Mouse (Mus musculus): ENCODE results near the gene Ces1c. TPM values are rescaled to one million over a fixed set of nuclear protein-coding genes. Genes with fewer than 3 reads are reported as not detected.

The Ces1c gene
- not detected in 2 replicates for polyA plus RNA-seq (2016; fragmentation: Nextera tagmentation; extraction: Ambion mirVana)

GRCm38 (mm10) chr8:93131233-93131980 is at the start of gene Ces1c:
Gene Ces1c, minus strand, starts transcription at chr8:93131283.
- no peaks in the 10 kb centered on the region for H3K27me3 ChIP-seq
- H3K27ac ChIP-seq: no peak within 1 kb of the TSS
- H3K4me1 ChIP-seq: no peaks in the 10 kb centered on the region
- H3K9me3 ChIP-seq: no peaks in the 10 kb centered on the region
- no peak for ATAC-seq (ENCODE audit: low FRiP score)
- no peak within 1 kb of the TSS for H3K4me2 ChIP-seq
- no peaks in the 10 kb centered on the region for H3K36me3 ChIP-seq (replicated peaks)
- no peak within 1 kb of the TSS for H3K4me3 ChIP-seq (replicated peaks)
- H3K9ac ChIP-seq: no peak within 1 kb of the TSS
- WGBS: 84% methylated on average over 3 of the region's 3 CpGs

DNA sequence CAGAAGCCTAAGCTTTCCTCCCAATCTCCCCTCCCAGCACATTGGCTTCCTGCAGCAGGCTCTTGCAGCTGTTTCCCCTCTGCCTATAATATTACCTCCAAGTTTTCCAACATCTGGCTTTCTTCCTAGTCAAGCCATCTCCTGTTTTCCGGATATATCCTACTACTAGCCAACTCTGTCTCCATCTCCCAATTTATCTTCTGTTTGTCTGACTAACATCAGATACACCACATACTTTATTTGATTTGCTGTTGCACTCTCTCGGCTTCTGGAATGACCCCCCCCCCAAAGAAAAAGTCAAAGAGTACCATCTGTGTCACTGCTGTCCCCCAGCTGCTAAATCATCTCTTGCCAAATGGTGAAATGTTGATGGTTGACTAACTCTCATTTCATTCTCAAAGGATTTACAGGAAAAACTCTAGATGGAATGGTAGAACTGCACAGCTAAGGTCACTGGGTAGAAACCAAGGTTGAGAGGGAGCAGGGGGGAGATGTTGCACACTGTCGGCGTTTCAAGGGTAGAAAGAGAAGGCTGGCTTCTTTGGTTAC is 49.6 kb upstream of the Ces1c start:
- no peaks in the 10 kb centered on the region for H3K9me3 ChIP-seq
- no peak for ATAC-seq (ENCODE audit: low FRiP score)
- no peaks in the 10 kb centered on the region for H3K27me3 ChIP-seq
- WGBS: 91% methylated on average over 4 of the region's 4 CpGs
- peaks cover 3% of the 10 kb centered on the region; the same call in 1 of the 2 replicates for H3K4me1 ChIP-seq
- H3K4me2 ChIP-seq: no peak overlapping the region
- no peaks in the 10 kb centered on the region for H3K36me3 ChIP-seq (replicated peaks)
- H3K9ac ChIP-seq: no peak overlapping the region
- no peak overlapping the region for H3K4me3 ChIP-seq (replicated peaks)
- no peak overlapping the region for H3K27ac ChIP-seq

- no peak overlapping the region for H3K4me2 ChIP-seq
- H3K27me3 ChIP-seq: no peaks in the 10 kb centered on the region
- H3K27ac ChIP-seq: no peak overlapping the region
- WGBS: 32% methylated on average over 1 of the region's 1 CpGs
- H3K4me1 ChIP-seq: peaks cover 3% of the 10 kb centered on the region; the same call in 1 of the 2 replicates
- H3K4me3 ChIP-seq (replicated peaks): no peak overlapping the region
- no peak for ATAC-seq (ENCODE audit: low FRiP score)
- no peaks in the 10 kb centered on the region for H3K36me3 ChIP-seq (replicated peaks)
- H3K9me3 ChIP-seq: no peaks in the 10 kb centered on the region
- no peak overlapping the region for H3K9ac ChIP-seq
These were observed 45.5 kb upstream of the Ces1c start for GRCm38 (mm10) chr8:93176593-93176992.

GRCm38 (mm10) chr8:93174554-93174953 is 43.5 kb upstream of the Ces1c start:
- ATAC-seq (ENCODE audit: low FRiP score): no peak
- no peaks in the 10 kb centered on the region for H3K27me3 ChIP-seq
- H3K27ac ChIP-seq: no peak overlapping the region
- no peaks in the 10 kb centered on the region for H3K36me3 ChIP-seq (replicated peaks)
- H3K4me2 ChIP-seq: no peak overlapping the region
- 93% methylated on average over 2 of the region's 2 CpGs for WGBS
- H3K4me3 ChIP-seq (replicated peaks): no peak overlapping the region
- H3K9me3 ChIP-seq: no peaks in the 10 kb centered on the region
- no peak overlapping the region for H3K9ac ChIP-seq
- H3K4me1 ChIP-seq: peaks cover 3% of the 10 kb centered on the region; the same call in 1 of the 2 replicates

DNA sequence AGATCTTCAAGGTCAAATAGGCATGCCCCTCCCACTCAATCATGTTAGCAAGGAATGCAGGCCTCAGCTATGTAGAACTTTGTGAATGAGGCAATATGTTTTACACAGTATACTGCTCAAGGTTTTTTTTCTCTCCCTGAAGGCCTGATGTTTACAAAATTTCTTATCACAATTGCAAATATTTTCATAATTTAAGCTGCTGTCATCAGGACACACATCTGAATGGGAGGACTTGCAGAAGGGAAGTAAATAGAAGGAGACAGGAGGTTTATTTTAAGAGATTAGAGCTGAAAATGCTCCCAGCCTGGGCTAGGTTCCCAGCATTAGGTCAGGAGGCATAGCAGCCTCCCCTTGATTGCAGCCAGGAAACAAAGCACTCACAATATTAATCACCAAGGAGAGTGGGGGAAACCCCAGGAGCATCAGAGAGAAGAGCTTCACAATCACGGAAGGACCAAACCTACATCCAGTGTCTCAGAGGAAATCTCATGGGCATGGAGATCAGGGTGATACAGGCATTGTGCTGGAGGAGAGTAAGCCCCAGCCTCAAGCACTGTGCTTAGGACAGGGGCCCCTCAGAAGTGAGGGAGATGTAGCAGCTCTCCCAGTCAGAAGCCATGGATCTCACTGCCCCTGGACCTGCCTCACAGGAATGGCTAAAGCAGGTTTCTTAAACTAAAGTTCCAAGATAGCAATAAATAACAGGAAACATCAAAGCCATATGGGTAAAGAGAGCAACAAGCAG is 40.9 kb upstream of the Ces1c start:
- Histone ChIP-seq H3K4me2 (no peak overlapping the region), H3K9me3 (no peaks in the 10 kb centered on the region), H3K4me3 (replicated peaks) (no peak overlapping the region), H3K27ac (no peak overlapping the region), H3K4me1 (peaks cover 3% of the 10 kb centered on the region; the same call in 1 of the 2 replicates), H3K27me3 (no peaks in the 10 kb centered on the region), H3K9ac (no peak overlapping the region), H3K36me3 (replicated peaks) (no peaks in the 10 kb centered on the region)
- ATAC-seq (ENCODE audit: low FRiP score): no peak
- WGBS: 57% methylated on average over 1 of the region's 1 CpGs

DNA sequence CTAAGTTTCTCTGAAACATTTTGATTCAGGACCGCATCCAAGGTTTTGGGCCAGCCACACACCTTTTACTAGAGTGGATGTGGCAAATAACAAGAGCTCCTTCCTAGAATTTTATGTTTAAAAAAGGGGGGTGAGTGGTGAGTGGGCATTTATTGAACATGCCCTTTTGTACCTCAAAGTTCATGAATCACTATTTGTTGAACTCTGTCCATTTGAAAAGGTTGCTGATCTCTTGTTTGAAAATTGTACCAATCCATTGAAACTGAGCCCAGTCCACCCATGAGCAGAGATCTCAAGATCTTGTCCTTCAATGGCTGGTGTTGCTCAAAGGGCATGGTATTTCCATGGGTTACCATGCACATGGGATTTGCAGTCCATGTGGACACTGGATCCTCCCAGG is 32.3 kb upstream of the Ces1c start:
- ATAC-seq (ENCODE audit: low FRiP score): no peak
- Histone ChIP-seq H3K27ac (no peak overlapping the region), H3K9ac (no peak overlapping the region), H3K9me3 (no peaks in the 10 kb centered on the region), H3K36me3 (replicated peaks) (no peaks in the 10 kb centered on the region), H3K27me3 (no peaks in the 10 kb centered on the region), H3K4me1 (no peaks in the 10 kb centered on the region), H3K4me2 (no peak overlapping the region), H3K4me3 (replicated peaks) (no peak overlapping the region)
- 86% methylated on average over 1 of the region's 1 CpGs for WGBS

- no peak overlapping the region for H3K4me2 ChIP-seq
- H3K9ac ChIP-seq: no peak overlapping the region
- 92% methylated on average over 1 of the region's 1 CpGs for WGBS
- no peaks in the 10 kb centered on the region for H3K27me3 ChIP-seq
- ATAC-seq (ENCODE audit: low FRiP score): no peak
- H3K4me3 ChIP-seq (replicated peaks): no peak overlapping the region
- H3K27ac ChIP-seq: no peak overlapping the region
- no peaks in the 10 kb centered on the region for H3K9me3 ChIP-seq
- no peaks in the 10 kb centered on the region for H3K4me1 ChIP-seq
- no peaks in the 10 kb centered on the region for H3K36me3 ChIP-seq (replicated peaks)
These were observed 20.3 kb upstream of the Ces1c start for GRCm38 (mm10) chr8:93151401-93151800.

DNA sequence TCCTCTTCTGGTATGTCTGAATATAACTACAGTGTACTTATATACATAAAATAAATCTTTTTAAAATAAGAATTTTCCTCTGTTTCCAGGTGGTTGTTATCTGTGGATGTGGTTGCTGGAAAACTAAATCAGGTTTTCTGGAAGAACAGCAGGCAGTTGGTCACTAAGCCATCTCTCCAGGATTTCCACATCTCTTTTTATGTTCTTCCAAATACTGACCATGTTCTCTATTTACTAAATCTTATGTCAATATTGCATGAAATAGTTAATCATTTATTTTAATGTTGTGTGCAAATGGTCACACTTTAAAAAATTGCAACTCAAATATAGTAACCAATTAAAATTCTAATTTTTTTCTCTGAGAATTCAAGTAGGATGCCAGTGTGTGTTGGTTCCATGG is 16.2 kb upstream of the Ces1c start:
- no peaks in the 10 kb centered on the region for H3K36me3 ChIP-seq (replicated peaks)
- no peak for ATAC-seq (ENCODE audit: low FRiP score)

DNA sequence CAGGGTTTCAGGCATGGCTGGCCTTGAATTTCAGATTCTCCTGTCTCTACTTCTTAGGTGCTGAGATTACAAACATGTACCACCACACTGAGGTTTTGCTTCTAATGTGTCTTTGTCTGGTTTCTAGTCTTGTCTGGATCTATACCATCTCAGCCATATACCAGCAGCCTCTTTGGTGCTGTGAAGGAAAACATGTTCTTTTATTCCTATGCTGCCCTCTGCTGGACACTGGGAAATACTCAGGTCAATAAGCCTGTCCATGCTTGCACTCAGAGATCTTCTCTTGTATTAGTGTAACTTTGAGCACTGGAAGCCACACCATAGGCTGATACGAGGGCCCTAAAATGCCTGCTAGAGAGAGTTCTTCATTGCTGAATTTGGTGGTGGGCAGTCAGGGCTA is 9.6 kb upstream of the Ces1c start:
- H3K9me3 ChIP-seq: no peaks in the 10 kb centered on the region
- no peaks in the 10 kb centered on the region for H3K4me1 ChIP-seq
- 49% methylated on average over 1 of the region's 1 CpGs for WGBS
- H3K27ac ChIP-seq: no peak overlapping the region
- no peak for ATAC-seq (ENCODE audit: low FRiP score)
- H3K9ac ChIP-seq: no peak overlapping the region
- H3K36me3 ChIP-seq (replicated peaks): no peaks in the 10 kb centered on the region
- no peak overlapping the region for H3K4me2 ChIP-seq
- H3K4me3 ChIP-seq (replicated peaks): no peak overlapping the region
- no peaks in the 10 kb centered on the region for H3K27me3 ChIP-seq

More for the DNA sequence above, 16.2 kb upstream of the Ces1c start:
- H3K4me3 ChIP-seq (replicated peaks): no peak overlapping the region
- no peaks in the 10 kb centered on the region for H3K9me3 ChIP-seq
- no peak overlapping the region for H3K27ac ChIP-seq
- no peaks in the 10 kb centered on the region for H3K4me1 ChIP-seq
- no peaks in the 10 kb centered on the region for H3K27me3 ChIP-seq
- no peak overlapping the region for H3K4me2 ChIP-seq
- no peak overlapping the region for H3K9ac ChIP-seq

DNA sequence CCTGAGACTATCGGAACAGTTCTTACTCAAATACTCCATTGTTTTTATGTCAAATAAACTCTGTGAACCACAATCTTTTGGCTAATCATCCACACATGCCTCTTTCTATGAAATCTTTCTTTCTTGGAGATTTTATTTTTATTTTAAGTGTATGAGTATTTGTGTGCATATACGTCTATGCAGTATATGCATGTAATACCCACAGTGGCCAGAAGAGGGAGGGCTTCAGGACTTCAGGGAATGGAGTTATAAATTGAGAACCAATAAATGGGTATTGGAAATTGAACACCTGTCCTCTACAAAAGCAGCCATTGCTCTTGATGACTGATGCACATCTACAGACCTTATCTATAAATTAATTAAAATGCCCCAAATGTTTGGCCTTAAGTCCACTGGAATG is 1.1 kb upstream of the Ces1c start:
- WGBS: 83% methylated on average over 2 of the region's 2 CpGs
- ATAC-seq (ENCODE audit: low FRiP score): no peak
- Histone ChIP-seq H3K9ac (no peak overlapping the region), H3K4me2 (no peak overlapping the region), H3K4me1 (no peaks in the 10 kb centered on the region), H3K9me3 (no peaks in the 10 kb centered on the region), H3K36me3 (replicated peaks) (no peaks in the 10 kb centered on the region), H3K4me3 (replicated peaks) (no peak overlapping the region), H3K27ac (no peak overlapping the region), H3K27me3 (no peaks in the 10 kb centered on the region)

DNA sequence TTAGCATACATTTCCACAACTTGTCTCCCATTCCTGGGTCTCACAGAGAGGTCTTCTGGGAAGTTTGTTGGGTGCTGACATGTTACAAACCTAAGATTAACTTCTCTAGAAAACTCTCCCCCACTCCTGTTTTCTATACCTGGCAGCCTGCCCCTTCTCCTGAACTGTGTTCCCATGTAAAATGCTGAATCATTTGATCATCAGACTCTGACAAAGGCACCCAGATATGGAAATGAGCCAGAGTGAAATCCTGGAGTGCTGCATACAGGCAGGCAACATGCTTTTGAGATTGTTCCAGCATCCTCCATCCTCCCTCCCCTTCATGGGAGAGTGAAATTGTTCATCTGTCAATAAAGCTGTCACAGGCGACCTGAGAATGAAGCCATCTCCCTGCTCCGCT is 4.6 kb downstream of the Ces1c start:
- H3K4me2 ChIP-seq: no peak overlapping the region
- no peaks in the 10 kb centered on the region for H3K36me3 ChIP-seq (replicated peaks)
- no peaks in the 10 kb centered on the region for H3K4me1 ChIP-seq
- no peaks in the 10 kb centered on the region for H3K27me3 ChIP-seq
- no peak overlapping the region for H3K9ac ChIP-seq
- H3K4me3 ChIP-seq (replicated peaks): no peak overlapping the region
- no peaks in the 10 kb centered on the region for H3K9me3 ChIP-seq
- WGBS: 81% methylated on average over 2 of the region's 2 CpGs
- ATAC-seq (ENCODE audit: low FRiP score): no peak
- H3K27ac ChIP-seq: no peak overlapping the region

- Histone ChIP-seq H3K9me3 (no peaks in the 10 kb centered on the region), H3K4me1 (no peaks in the 10 kb centered on the region), H3K27ac (no peak overlapping the region), H3K9ac (no peak overlapping the region), H3K4me2 (no peak overlapping the region), H3K36me3 (replicated peaks) (no peaks in the 10 kb centered on the region), H3K27me3 (no peaks in the 10 kb centered on the region), H3K4me3 (replicated peaks) (no peak overlapping the region)
- WGBS: 98% methylated on average over 1 of the region's 1 CpGs
- ATAC-seq (ENCODE audit: low FRiP score): no peak
These were observed 9.1 kb downstream of the Ces1c start for GRCm38 (mm10) chr8:93122005-93122404.
